Mouse (Mus musculus): ENCODE data around the gene Gm44805.

DNA sequence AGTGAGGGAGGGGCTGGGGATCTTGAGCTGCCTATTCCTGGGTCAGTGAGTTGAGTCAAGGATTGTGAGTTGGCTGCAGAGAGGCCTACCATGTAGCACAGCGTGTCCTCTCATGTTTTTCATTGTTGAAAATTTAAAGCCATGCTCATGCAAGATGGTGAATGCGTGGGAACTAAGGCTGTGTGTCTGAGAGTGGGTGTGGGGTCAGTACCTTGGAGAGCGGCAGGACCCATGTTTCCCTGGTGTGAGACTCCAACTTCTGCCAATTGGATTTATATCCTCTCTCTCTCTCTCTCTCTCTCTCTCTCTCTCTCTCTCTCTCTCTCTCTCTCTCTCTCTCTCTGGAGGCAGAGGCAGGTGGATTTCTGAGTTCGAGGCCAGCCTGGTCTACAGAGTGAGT, 45.3 kb upstream of the Gm44805 start:
- TF ChIP-seq CHD2 (IDR thresholded peaks at IDR 0.05; ENCODE audit: low read depth, low read length): no peak
- TF ChIP-seq ZNF384 (IDR thresholded peaks at IDR 0.05; ENCODE audit: low read depth, low read length): no peak
- TF ChIP-seq MAFK (IDR thresholded peaks at IDR 0.05; ENCODE audit: insufficient read depth, low read depth, low read length): no peak
- TF ChIP-seq ZC3H11A (IDR thresholded peaks at IDR 0.05; ENCODE audit: borderline replicate concordance, low read depth, low read length): no peak
